Mouse (Mus musculus): ENCODE results near the gene Hs3st5.

GRCm38 (mm10) chr10:36832204-36832603, 325.6 kb downstream of the Hs3st5 start:
- TF ChIP-seq CTCF (IDR thresholded peaks at IDR 0.05), result no peak
- TF ChIP-seq EP300 (IDR thresholded peaks at IDR 0.05), result no peak

All from lung, postnatal 0 days (tissue).